Mouse (Mus musculus) E14TG2a.4 (cell line): ENCODE measurements at regions not wholly inside any gene's neighbourhood (a gene's known extent, or its start where the extent isn't known, plus 50 kb on each side); places are given as distances from the start of the nearest gene placed in this dataset.

ENCODE experiments used
- CTCF ChIP-seq: conservative IDR thresholded peaks from 2 replicates; pipeline ENCODE4 v1.5.1; 2014; ENCODE audit warnings: low read length
- NANOG ChIP-seq: IDR thresholded peaks from 2 replicates; pipeline ENCODE4 v1.6.1; 2014; ENCODE audit warnings: borderline replicate concordance, low read length, mixed read lengths
- POU5F1 ChIP-seq: IDR thresholded peaks from 2 replicates; pipeline ENCODE4 v1.6.1; 2014; ENCODE audit warnings: low read length, borderline replicate concordance

- TF ChIP-seq CTCF (no peak), NANOG (no peak), POU5F1 (no peak)
Observed at GRCm38 (mm10) chr9:87626432-87626831, 104.6 kb downstream of the Tbx18 start.
